Mouse (Mus musculus) MEL (cell line): ENCODE measurements around the gene Pde4b. TPM values are rescaled to one million over a fixed set of nuclear protein-coding genes. Genes with fewer than 3 reads are reported as not detected.

Source experiments
- DNase-seq: peaks from one replicate; pipeline ENCODE4 v3.0.0; 2011; ENCODE audit warnings: low read depth, low spot score
- H3K27ac ChIP-seq: 2 replicates; pipeline ENCODE4 v1.5.1; 2012; ENCODE audit warnings: low read depth, mild to moderate bottlenecking, control low read depth, low read length, moderate library complexity; ENCODE audit not compliant: control insufficient read depth
- H3K27me3 ChIP-seq, 2 experiments: fragments of 150-350 bp in 1 of 2; sonication (generic) in 1 of 2; 2 replicates each; pipeline ENCODE4 v1.6.1; 2012; ENCODE audit warnings: low read length in 2 of 2, mild to moderate bottlenecking in 2 of 2, improper control_type of control experiment in 1 of 2, moderate library complexity in 1 of 2; ENCODE audit not compliant: insufficient read depth in 2 of 2, control insufficient read depth in 1 of 2
- H3K36me3 ChIP-seq, 2 experiments: 2 replicates each; pipeline ENCODE4 v1.6.1; 2012 to 2014; ENCODE audit warnings: low read length in 2 of 2, improper control_type of control experiment in 1 of 2, inconsistent platforms in 1 of 2, mild to moderate bottlenecking in 1 of 2; ENCODE audit not compliant: insufficient read depth in 2 of 2, control insufficient read depth in 1 of 2
- H3K4me1 ChIP-seq, 2 experiments: fragments of 150-350 bp in 1 of 2; sonication (generic) in 1 of 2; 2 replicates each; pipeline ENCODE4 v1.6.1; 2012; ENCODE audit warnings: low read length in 2 of 2, improper control_type of control experiment in 1 of 2, mild to moderate bottlenecking in 1 of 2; ENCODE audit not compliant: insufficient read depth in 2 of 2, control insufficient read depth in 1 of 2
- H3K4me3 ChIP-seq, 2 experiments: fragments of 150-350 bp in 1 of 2; sonication (generic) in 1 of 2; 2 replicates each; pipeline ENCODE4 v1.5.1; 2012; ENCODE audit warnings: low read depth in 2 of 2, low read length in 2 of 2, mild to moderate bottlenecking in 2 of 2, moderate library complexity in 2 of 2, control low read depth in 1 of 2, improper control_type of control experiment in 1 of 2; ENCODE audit not compliant: control insufficient read depth in 1 of 2, insufficient read depth in 1 of 2
- H3K79me2 ChIP-seq: 2 replicates; pipeline ENCODE4 v1.6.1; 2012; ENCODE audit warnings: mild to moderate bottlenecking, low read length, moderate library complexity; ENCODE audit not compliant: control insufficient read depth, poor library complexity, insufficient read depth
- H3K9ac ChIP-seq: 2 replicates; pipeline ENCODE4 v1.6.1; 2012; ENCODE audit warnings: low read depth, mild to moderate bottlenecking, control low read depth, low read length, moderate library complexity; ENCODE audit not compliant: control insufficient read depth, poor library complexity, severe bottlenecking
- H3K9me3 ChIP-seq: fragments of 150-350 bp; sonication (generic); replicated peaks from 2 replicates; pipeline ENCODE4 v1.6.1; 2012; ENCODE audit warnings: mild to moderate bottlenecking, low read length, improper control_type of control experiment, moderate library complexity; ENCODE audit not compliant: insufficient read depth
- BHLHE40 ChIP-seq: IDR thresholded peaks from 2 replicates; pipeline ENCODE4 v1.6.1; 2012; ENCODE audit warnings: low read depth, mild to moderate bottlenecking, inconsistent platforms, low read length, improper control_type of control experiment, borderline replicate concordance
- CHD2 ChIP-seq: IDR thresholded peaks from 2 replicates; pipeline ENCODE4 v1.6.1; 2011; ENCODE audit warnings: low read length, improper control_type of control experiment
- ETS1 ChIP-seq: IDR thresholded peaks from 2 replicates; pipeline ENCODE4 v1.6.1; 2012; ENCODE audit warnings: low read depth, mild to moderate bottlenecking, inconsistent platforms, low read length, improper control_type of control experiment, moderate library complexity
- GABPA ChIP-seq: IDR thresholded peaks from 2 replicates; pipeline ENCODE4 v1.6.1; 2012; ENCODE audit warnings: low read depth, mild to moderate bottlenecking, inconsistent platforms, low read length, improper control_type of control experiment, moderate library complexity
- HCFC1 ChIP-seq: IDR thresholded peaks from 2 replicates; pipeline ENCODE4 v1.6.1; 2012; ENCODE audit warnings: low read depth, mild to moderate bottlenecking, inconsistent platforms, low read length, improper control_type of control experiment, moderate library complexity
- KAT2A ChIP-seq: conservative IDR thresholded peaks from 2 replicates; pipeline ENCODE4 v1.6.1; 2012; ENCODE audit warnings: low read depth, low read length, improper control_type of control experiment, inconsistent platforms
- MAX ChIP-seq: IDR thresholded peaks from 2 replicates; pipeline ENCODE4 v1.6.1; 2011; ENCODE audit warnings: low read length, improper control_type of control experiment
- MAZ ChIP-seq: IDR thresholded peaks from 2 replicates; pipeline ENCODE4 v1.6.1; 2012; ENCODE audit warnings: low read depth, mild to moderate bottlenecking, inconsistent platforms, low read length, improper control_type of control experiment
- MEF2A ChIP-seq: IDR thresholded peaks from 2 replicates; pipeline ENCODE4 v1.6.1; 2014; ENCODE audit warnings: low read depth, mild to moderate bottlenecking, inconsistent platforms, low read length, improper control_type of control experiment; ENCODE audit not compliant: poor library complexity, insufficient replicate concordance, severe bottlenecking; ENCODE audit errors: extremely low read depth
- MYB ChIP-seq: IDR thresholded peaks from 2 replicates; pipeline ENCODE4 v1.6.1; 2011; ENCODE audit warnings: mild to moderate bottlenecking, low read depth, low read length, improper control_type of control experiment
- MYC ChIP-seq: IDR thresholded peaks from 2 replicates; pipeline ENCODE4 v1.6.1; 2011; ENCODE audit warnings: low read depth, mild to moderate bottlenecking, low read length, improper control_type of control experiment, moderate library complexity
- NELFE ChIP-seq: IDR thresholded peaks from 2 replicates; pipeline ENCODE4 v1.6.1; 2011; ENCODE audit warnings: low read depth, low read length, improper control_type of control experiment
- NRF1 ChIP-seq: IDR thresholded peaks from 2 replicates; pipeline ENCODE4 v1.6.1; 2014; ENCODE audit warnings: low read depth, mild to moderate bottlenecking, inconsistent platforms, low read length, improper control_type of control experiment, moderate library complexity; ENCODE audit not compliant: poor library complexity, insufficient read depth, severe bottlenecking
- POLR2A ChIP-seq, 2 experiments: IDR thresholded peaks; 2 replicates each; pipeline ENCODE4 v1.6.1; 2011 to 2012; ENCODE audit warnings: low read length in 2 of 2, mild to moderate bottlenecking in 2 of 2, control low read depth in 1 of 2, improper control_type of control experiment in 1 of 2, low read depth in 1 of 2, moderate library complexity in 1 of 2; ENCODE audit not compliant: control insufficient read depth in 1 of 2, insufficient read depth in 1 of 2, poor library complexity in 1 of 2
- POLR2AphosphoS5 ChIP-seq: IDR thresholded peaks from 2 replicates; pipeline ENCODE4 v1.6.1; 2012; ENCODE audit warnings: low read depth, borderline replicate concordance, mild to moderate bottlenecking, inconsistent platforms, low read length, moderate library complexity, mixed read lengths
- SMC3 ChIP-seq: IDR thresholded peaks from 2 replicates; pipeline ENCODE4 v1.6.1; 2011; ENCODE audit warnings: low read depth, low read length, improper control_type of control experiment
- TBP ChIP-seq: IDR thresholded peaks from 2 replicates; pipeline ENCODE4 v1.8.0; 2011; ENCODE audit warnings: low read depth, low read length, improper control_type of control experiment
- USF2 ChIP-seq, 2 experiments: IDR thresholded peaks; 2 replicates each; pipeline ENCODE4 v1.6.1; 2011 to 2012; ENCODE audit warnings: improper control_type of control experiment in 2 of 2, low read length in 2 of 2, borderline replicate concordance in 1 of 2, inconsistent platforms in 1 of 2, low read depth in 1 of 2, mild to moderate bottlenecking in 1 of 2; ENCODE audit not compliant: insufficient read depth in 1 of 2
- ZC3H11A ChIP-seq: IDR thresholded peaks from 2 replicates; pipeline ENCODE4 v1.6.1; 2012; ENCODE audit warnings: low read depth, mild to moderate bottlenecking, inconsistent platforms, low read length, improper control_type of control experiment
- ZKSCAN1 ChIP-seq: IDR thresholded peaks from 2 replicates; pipeline ENCODE4 v1.6.1; 2012; ENCODE audit warnings: low read depth, mild to moderate bottlenecking, inconsistent platforms, low read length, improper control_type of control experiment, moderate library complexity
- ZNF384 ChIP-seq: IDR thresholded peaks from 2 replicates; pipeline ENCODE4 v1.6.1; 2012; ENCODE audit warnings: low read depth, mild to moderate bottlenecking, inconsistent platforms, low read length, improper control_type of control experiment
- polyA plus RNA-seq, 2 experiments: library from polyadenylated mRNA; stranded (reverse) in 1 of 2; unstranded in 1 of 2; fragments of >175 nt in 1 of 2; fragments of >200 nt in 1 of 2; gene quantifications; 2 replicates each; pipeline versions ENCODE4 v1.2.1 to v1.2.4; 2012; ENCODE audit warnings: low replicate concordance in 2 of 2, low read depth in 1 of 2; ENCODE audit not compliant: insufficient read length in 2 of 2, insufficient read depth in 1 of 2, missing spikeins in 1 of 2
- total RNA-seq: library from RNA; depleted of rRNA; stranded (reverse); fragments of 300-350 nt; gene quantifications from 2 replicates; pipeline ENCODE4 v1.2.3, GENCODE M21; 2012

The Pde4b gene
- total and polyA plus RNA-seq, 3 experiments: 2.7 to 6.0 TPM; not detected in 1

DNA sequence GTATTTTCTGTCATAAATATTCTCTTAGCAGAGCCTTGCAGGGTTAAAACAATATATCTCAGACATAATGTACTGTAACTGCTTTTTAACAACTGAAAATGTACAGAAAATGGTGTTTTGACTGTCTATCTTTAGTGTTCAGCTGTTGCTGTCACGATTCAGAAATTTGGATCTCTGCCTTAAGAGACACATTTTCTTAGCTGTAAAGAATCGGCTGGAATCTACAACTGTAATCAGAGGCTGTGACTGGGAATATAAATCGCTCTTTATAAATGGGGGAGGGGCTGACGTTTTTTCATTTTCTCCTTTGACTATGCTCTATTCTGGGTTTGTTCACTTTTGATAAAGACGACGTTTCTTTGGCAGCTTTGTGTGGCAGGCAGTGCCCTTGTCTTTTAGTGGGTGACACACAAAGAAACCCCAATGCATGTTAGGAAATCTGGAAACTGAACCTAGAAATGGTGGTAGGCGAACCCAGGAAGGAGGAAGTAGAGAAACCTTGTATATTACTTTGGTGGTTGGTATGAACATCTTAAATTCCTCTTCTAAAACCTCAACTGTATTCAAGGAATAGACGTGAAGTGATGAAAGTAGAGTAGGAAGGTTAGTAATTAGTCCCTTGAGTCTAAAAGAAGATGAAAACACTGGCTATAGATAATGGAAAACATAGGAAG lies 153.5 kb downstream of the Pde4b start:
- Histone ChIP-seq H3K9ac (no peak overlapping the region), H3K36me3 (no peaks in the 10 kb centered on the region), H3K4me3 (no peak overlapping the region), H3K79me2 (no peaks in the 10 kb centered on the region), H3K9me3 (no peaks in the 10 kb centered on the region), H3K27me3 (no peaks in the 10 kb centered on the region), H3K27ac (no peak overlapping the region), H3K4me1 (no peaks in the 10 kb centered on the region)
- no peak for DNase-seq
- TF ChIP-seq ZKSCAN1 (no peak), TBP (no peak), NELFE (no peak), GABPA (no peak), MYB (no peak), NRF1 (no peak), SMC3 (no peak), ETS1 (no peak), ZNF384 (no peak), USF2 (IDR thresholded peaks at IDR 0.05; ENCODE audit: borderline replicate concordance in 1 of 2, insufficient read depth in 1 of 2, low read depth in 1 of 2, low read length in 2 of 2) (no peak), MYC (no peak), MAX (no peak), CHD2 (no peak), HCFC1 (no peak), MAZ (no peak), ZC3H11A (no peak), POLR2A (IDR thresholded peaks at IDR 0.05; ENCODE audit: control insufficient read depth in 1 of 2, insufficient read depth in 1 of 2, low read depth in 1 of 2, low read length in 2 of 2, poor library complexity in 1 of 2) (no peak), POLR2AphosphoS5 (no peak), MEF2A (no peak)

DNA sequence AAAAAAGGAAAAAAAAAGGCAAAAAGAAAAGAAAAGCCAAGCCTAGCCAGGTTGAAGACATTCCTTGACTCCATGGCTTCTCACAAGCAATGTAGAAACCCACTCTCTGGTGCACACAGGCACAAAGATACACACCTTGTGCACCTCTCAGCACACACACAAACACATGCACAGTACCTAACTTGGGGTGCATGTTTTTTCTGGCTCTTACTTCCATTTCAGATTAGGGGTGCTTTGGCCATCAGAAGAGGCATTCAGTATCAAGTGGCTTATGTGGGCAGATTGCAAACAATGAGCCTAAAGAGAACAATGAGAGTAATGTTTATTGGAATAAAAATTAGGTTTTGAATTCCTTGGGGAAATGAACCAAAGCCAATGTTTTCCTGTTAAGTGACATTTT lies 166.7 kb downstream of the Pde4b start:
- TF ChIP-seq BHLHE40: no peak
- no peak for TF ChIP-seq USF2 (IDR thresholded peaks at IDR 0.05; ENCODE audit: borderline replicate concordance in 1 of 2, insufficient read depth in 1 of 2, low read depth in 1 of 2, low read length in 2 of 2)
- no peak for TF ChIP-seq KAT2A
- TF ChIP-seq CHD2: no peak
- TF ChIP-seq MAZ: no peak
- no peaks in the 10 kb centered on the region for H3K27me3 ChIP-seq
- no peak overlapping the region for H3K4me3 ChIP-seq
- DNase-seq: no peak
- H3K27ac ChIP-seq: no peak overlapping the region
- H3K79me2 ChIP-seq: no peaks in the 10 kb centered on the region
- H3K36me3 ChIP-seq: no peaks in the 10 kb centered on the region
- H3K9me3 ChIP-seq: no peaks in the 10 kb centered on the region
- no peaks in the 10 kb centered on the region for H3K4me1 ChIP-seq
- H3K9ac ChIP-seq: no peak overlapping the region
